Mouse (Mus musculus) liver (tissue): ENCODE measurements around the gene Ninl.

Experiments
- DNase-seq: peaks from one replicate; pipeline ENCODE4 v3.0.0-alpha.2; 2020; ENCODE audit warnings: mixed read lengths

Ninl gene

GRCm38 (mm10) chr2:151039232-151039695, at the start of gene Ninl, which contains the start of gene Nanp:
Gene Ninl (minus strand): TSS chr2:151039382.
Gene Nanp (minus strand): TSS chr2:151039398.
- peak; percentile 97 for DNase-seq

- no peak for DNase-seq
These were observed 17.5 kb upstream of the Ninl start for GRCm38 (mm10) chr2:151056637-151057036.

- DNase-seq: no peak
These were observed 1.2 kb upstream of the Ninl start for GRCm38 (mm10) chr2:151040411-151040810.

- DNase-seq: peak; percentile 47
These were observed 544 bp upstream of the Ninl start for GRCm38 (mm10) chr2:151039726-151040125.

GRCm38 (mm10) chr2:151038811-151039222, 365 bp downstream of the Ninl start:
- no peak for DNase-seq

GRCm38 (mm10) chr2:151037876-151038552, 1.2 kb downstream of the Ninl start:
- peak; percentile 77 for DNase-seq

- no peak for DNase-seq
These were observed 1.9 kb downstream of the Ninl start for GRCm38 (mm10) chr2:151037292-151037691.

GRCm38 (mm10) chr2:151036721-151037120, 2.5 kb downstream of the Ninl start:
- peak; percentile 52 for DNase-seq

- DNase-seq: no peak
These were observed 4.7 kb downstream of the Ninl start for GRCm38 (mm10) chr2:151034435-151034834.

GRCm38 (mm10) chr2:151021158-151021557, 18.0 kb downstream of the Ninl start:
- DNase-seq: no peak

GRCm38 (mm10) chr2:151015316-151015715, 23.9 kb downstream of the Ninl start:
- no peak for DNase-seq

GRCm38 (mm10) chr2:151011273-151011672, 27.9 kb downstream of the Ninl start:
- peak; percentile 64 for DNase-seq

- DNase-seq: no peak
These were observed 29.6 kb downstream of the Ninl start for GRCm38 (mm10) chr2:151009515-151010085.

GRCm38 (mm10) chr2:151008939-151009509, 30.2 kb downstream of the Ninl start:
- DNase-seq: peak; percentile 98

- peak; percentile 74 for DNase-seq
These were observed 30.7 kb downstream of the Ninl start for GRCm38 (mm10) chr2:151008517-151008932.

GRCm38 (mm10) chr2:151008006-151008405, 31.2 kb downstream of the Ninl start:
- no peak for DNase-seq

- no peak for DNase-seq
These were observed 32.8 kb downstream of the Ninl start for GRCm38 (mm10) chr2:151006281-151006945.

GRCm38 (mm10) chr2:151004390-151004789, 34.8 kb downstream of the Ninl start:
- DNase-seq: peak; percentile 52

GRCm38 (mm10) chr2:151003796-151004195, 35.4 kb downstream of the Ninl start:
- no peak for DNase-seq

GRCm38 (mm10) chr2:151001619-151002175, 37.5 kb downstream of the Ninl start:
- DNase-seq: no peak

GRCm38 (mm10) chr2:151000402-151001178, 38.6 kb downstream of the Ninl start:
- peak; percentile 65 for DNase-seq

GRCm38 (mm10) chr2:150999021-150999420, 40.2 kb downstream of the Ninl start:
- DNase-seq: no peak
